Mouse (Mus musculus): ENCODE measurements at regions not wholly inside any gene's neighbourhood (a gene's known extent, or its start where the extent isn't known, plus 50 kb on each side); places are given as distances from the start of the nearest gene placed in this dataset.
A peak's percentile ranks its signal among the peaks of the same experiment; 100 is the strongest.

- DNase-seq = no peak
Measured at GRCm38 (mm10) chr5:112029955-112030354, 222.4 kb downstream of the Cryba4 start.

GRCm38 (mm10) chr5:112032036-112032435 lies 220.3 kb downstream of the Cryba4 start:
- no peak for DNase-seq

GRCm38 (mm10) chr5:112035426-112035825 lies 216.9 kb downstream of the Cryba4 start:
- DNase-seq = no peak

- DNase-seq = no peak
Measured at GRCm38 (mm10) chr5:112037080-112037479, 215.2 kb downstream of the Cryba4 start.

- no peak for DNase-seq
Measured at GRCm38 (mm10) chr5:112039645-112040372, 212.5 kb downstream of the Cryba4 start.

GRCm38 (mm10) chr5:112040678-112041077 lies 211.6 kb downstream of the Cryba4 start:
- DNase-seq = no peak

- DNase-seq = no peak
Measured at GRCm38 (mm10) chr5:112041285-112041684, 211.0 kb downstream of the Cryba4 start.

GRCm38 (mm10) chr5:112042236-112042635 lies 210.1 kb downstream of the Cryba4 start:
- DNase-seq = no peak

GRCm38 (mm10) chr5:112050046-112050782 lies 202.1 kb downstream of the Cryba4 start:
- DNase-seq = no peak

GRCm38 (mm10) chr5:112050906-112051305 lies 201.4 kb downstream of the Cryba4 start:
- DNase-seq = no peak

GRCm38 (mm10) chr5:112051786-112052185 lies 200.5 kb downstream of the Cryba4 start:
- no peak for DNase-seq

- no peak for DNase-seq
Measured at GRCm38 (mm10) chr5:112053600-112054155, 198.6 kb downstream of the Cryba4 start.

- no peak for DNase-seq
Measured at GRCm38 (mm10) chr5:112055018-112055417, 197.3 kb downstream of the Cryba4 start.

- DNase-seq = no peak
Measured at GRCm38 (mm10) chr5:112069917-112070316, 182.4 kb downstream of the Cryba4 start.

- DNase-seq = no peak
Measured at GRCm38 (mm10) chr5:112072456-112072855, 179.9 kb downstream of the Cryba4 start.

- DNase-seq = no peak
Measured at GRCm38 (mm10) chr5:112077097-112077496, 175.2 kb downstream of the Cryba4 start.

- DNase-seq = peak; percentile 34
Measured at GRCm38 (mm10) chr5:112077840-112078600, 174.3 kb downstream of the Cryba4 start.

- no peak for DNase-seq
Measured at GRCm38 (mm10) chr5:112081006-112081405, 171.3 kb downstream of the Cryba4 start.

GRCm38 (mm10) chr5:112091867-112092535 lies 160.3 kb downstream of the Cryba4 start:
- no peak for DNase-seq

- DNase-seq = no peak
Measured at GRCm38 (mm10) chr5:112093905-112094571, 158.3 kb downstream of the Cryba4 start.

GRCm38 (mm10) chr5:112098469-112099085 lies 153.7 kb downstream of the Cryba4 start:
- DNase-seq = no peak

Measured in adrenal gland, postnatal 25 days (tissue).